Mouse (Mus musculus): Measurements from ENCODE around the gene Slc25a36. TPM values are rescaled to one million over a fixed set of nuclear protein-coding genes. Genes with fewer than 3 reads are reported as not detected.
A peak's percentile ranks its signal among the peaks of the same experiment; 100 is the strongest.

Slc25a36 gene
- total RNA-seq, 2 experiments from 2014 or later: 82.5 to 87.7 TPM

- intact Hi-C loops (cut with DNase I): loop anchor here (5.0 kb wide), 1 partner anchor 49 kb away; no protein-coding TSS in a partner anchor
Measured at GRCm38 (mm10) chr9:97112797-97113554, 2.0 kb upstream of the Slc25a36 start.

GRCm38 (mm10) chr9:97112238-97112637 lies 1.3 kb upstream of the Slc25a36 start:
- DNase-seq (ENCODE audit: low spot score in 2 of 2): no peak
- intact Hi-C loops (cut with DNase I): loop anchor here (5.0 kb wide), 1 partner anchor 50 kb away; no protein-coding TSS in a partner anchor

More at GRCm38 (mm10) chr9:97112797-97113554, 2.0 kb upstream of the Slc25a36 start:
- DNase-seq (ENCODE audit: low spot score in 2 of 2): no peak

- intact Hi-C loops (cut with DNase I): loop anchor here (5.0 kb wide), 1 partner anchor 51 kb away; no protein-coding TSS in a partner anchor
- no peak for DNase-seq (ENCODE audit: low spot score in 2 of 2)
Measured at GRCm38 (mm10) chr9:97111506-97111905, 549 bp upstream of the Slc25a36 start.

GRCm38 (mm10) chr9:97106481-97107160 lies 4.3 kb downstream of the Slc25a36 start:
- no peak for DNase-seq (ENCODE audit: low spot score in 2 of 2)
- intact Hi-C loops (cut with DNase I): no loop called here

GRCm38 (mm10) chr9:97105400-97105985 lies 5.5 kb downstream of the Slc25a36 start:
- intact Hi-C loops (cut with DNase I): no loop called here
- no peak for DNase-seq (ENCODE audit: low spot score in 2 of 2)

GRCm38 (mm10) chr9:97103376-97104061 lies 7.4 kb downstream of the Slc25a36 start:
- no peak for DNase-seq (ENCODE audit: low spot score in 2 of 2)
- intact Hi-C loops (cut with DNase I): no loop called here

GRCm38 (mm10) chr9:97098985-97099384 lies 12.0 kb downstream of the Slc25a36 start:
- no peak for DNase-seq (ENCODE audit: low spot score in 2 of 2)
- intact Hi-C loops (cut with DNase I): no loop called here

- intact Hi-C loops (cut with DNase I): no loop called here
- DNase-seq (ENCODE audit: low spot score in 2 of 2): no peak
Measured at GRCm38 (mm10) chr9:97096180-97096579, 14.8 kb downstream of the Slc25a36 start.

GRCm38 (mm10) chr9:97087850-97088249 lies 23.1 kb downstream of the Slc25a36 start:
- intact Hi-C loops (cut with DNase I): no loop called here
- DNase-seq (ENCODE audit: low spot score in 2 of 2): no peak

GRCm38 (mm10) chr9:97084628-97085027 lies 26.3 kb downstream of the Slc25a36 start:
- no peak for DNase-seq (ENCODE audit: low spot score in 2 of 2)
- intact Hi-C loops (cut with DNase I): no loop called here

GRCm38 (mm10) chr9:97081106-97081862 lies 29.7 kb downstream of the Slc25a36 start:
- intact Hi-C loops (cut with DNase I): no loop called here
- DNase-seq (ENCODE audit: low spot score in 2 of 2): no peak

GRCm38 (mm10) chr9:97069911-97070310 lies 41.0 kb downstream of the Slc25a36 start:
- intact Hi-C loops (cut with DNase I): loop anchor here (2.0 to 10.0 kb wide), 3 partner anchors 53 to 109 kb away; partner anchors contain the start of gene Spsb4
- DNase-seq (ENCODE audit: low spot score in 2 of 2): no peak

GRCm38 (mm10) chr9:97069466-97069865 lies 41.5 kb downstream of the Slc25a36 start:
- DNase-seq (ENCODE audit: low spot score in 2 of 2): no peak
- intact Hi-C loops (cut with DNase I): loop anchor here (2.0 to 5.0 kb wide), 2 partner anchors 52 to 109 kb away; partner anchors contain the start of gene Spsb4

- peak; percentile 92 for DNase-seq (ENCODE audit: low spot score in 2 of 2)
- intact Hi-C loops (cut with DNase I): loop anchor here (1.0 to 5.0 kb wide), 3 partner anchors 51 to 152 kb away; partner anchors contain the start of gene Spsb4
Measured at GRCm38 (mm10) chr9:97068201-97069095, 42.5 kb downstream of the Slc25a36 start.

- DNase-seq (ENCODE audit: low spot score in 2 of 2): no peak
- intact Hi-C loops (cut with DNase I): loop anchor here (1.0 to 5.0 kb wide), 3 partner anchors 50 to 151 kb away; partner anchors contain the start of gene Spsb4
Measured at GRCm38 (mm10) chr9:97067761-97068160, 43.2 kb downstream of the Slc25a36 start.

- intact Hi-C loops (cut with DNase I): loop anchor here (5.0 kb wide), 1 partner anchor 49 kb away; the partner anchor contains the start of gene Spsb4
- no peak for DNase-seq (ENCODE audit: low spot score in 2 of 2)
Measured at GRCm38 (mm10) chr9:97065885-97066284, 45.1 kb downstream of the Slc25a36 start.

- no peak for DNase-seq (ENCODE audit: low spot score in 2 of 2)
- intact Hi-C loops (cut with DNase I): loop anchor here (5.0 kb wide), 1 partner anchor 48 kb away; the partner anchor contains the start of gene Spsb4
Measured at GRCm38 (mm10) chr9:97065216-97065615, 45.7 kb downstream of the Slc25a36 start.
